Mouse (Mus musculus) limb, embryonic 13.5 days (tissue): ENCODE results near the gene Clec2g. TPM values are rescaled to one million over a fixed set of nuclear protein-coding genes. Genes with fewer than 3 reads are reported as not detected.

ENCODE experiments used
- microRNA-seq: library from miRNA; unstranded; fragments of <30 nt; microRNA quantifications from one replicate; pipeline ENCODE4, GENCODE M21; 2016
- polyA plus RNA-seq: library from polyadenylated mRNA; unstranded; fragments of >200 nt; fragmentation: Nextera tagmentation; extraction: Ambion mirVana; gene quantifications from 2 replicates; pipeline ENCODE4 v1.2.1, GENCODE M21; 2015

Clec2g gene
- polyA plus RNA-seq, 1 experiment from 2014 or later = not detected

Small RNAs within 50 kb of the gene (microRNA-seq; reads per million reads assigned to microRNA genes)
- gene Gm27336 (not detected), gene Mir7649 (not detected)

Other genes starting within 250 kb of the Clec2g start
- gene Klrb1, start 211.3 kb upstream of the Clec2g start, polyA plus RNA-seq = not detected in 2 replicates
- 0.15 TPM in 1 of 2 replicates, not detected in the other for gene Klrb1c, start 145.2 kb upstream of the Clec2g start, polyA plus RNA-seq
- not detected in 2 replicates for gene Gm44511, start 108.1 kb upstream of the Clec2g start, polyA plus RNA-seq
- gene Klrb1b, start 108.0 kb upstream of the Clec2g start, polyA plus RNA-seq = not detected in 2 replicates
- 0.13 and 0.15 TPM in 2 replicates for gene Clec2i, start 46.8 kb upstream of the Clec2g start, polyA plus RNA-seq
- 0.75 and 0.89 TPM in 2 replicates for gene BC035044, start 43.3 kb upstream of the Clec2g start, polyA plus RNA-seq
- 0.19 TPM in 1 of 2 replicates, not detected in the other for gene Klrb1f, start 111.5 kb downstream of the Clec2g start, polyA plus RNA-seq
- gene Clec2e, start 166.5 kb downstream of the Clec2g start, polyA plus RNA-seq = not detected in 2 replicates
- gene Clec2d, start 246.2 kb downstream of the Clec2g start, polyA plus RNA-seq = 0.15 TPM in 1 of 2 replicates, not detected in the other